ENCODE assay signal across 9 mouse cellular contexts in the genomic region with DNA sequence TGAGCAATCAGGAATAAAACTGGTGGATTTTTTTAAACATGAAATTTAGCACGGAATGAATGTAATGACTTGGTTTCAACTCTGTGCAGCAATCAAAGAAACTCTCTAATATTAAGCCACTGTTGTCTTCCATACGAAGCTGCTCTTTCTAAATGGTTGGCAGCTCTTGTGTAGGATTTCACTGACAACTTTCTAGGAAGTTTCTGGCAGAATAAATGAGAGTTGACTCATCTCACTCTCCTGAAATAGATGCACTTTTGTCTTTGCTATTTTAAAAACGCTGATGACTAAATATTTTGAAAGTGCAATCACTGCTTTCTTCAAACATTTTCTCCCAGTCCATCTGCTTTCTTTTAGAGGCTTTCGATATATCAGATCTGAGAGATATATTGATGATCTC.
"Had no signal": no experiment of that assay in that cellular context is flagged by ENCODE, and none has a peak within 500 bp of the region (broad histone marks: within the 10 kb centered on the region; RNA-seq: fewer than 3 reads in every experiment).

No protein-coding gene starts in this region.

- DNase-seq: kidney, adult 18-20 months; kidney, adult 9 months; kidney, postnatal 14 days; liver, embryonic 13.5 days; lung, adult 2 months; lung, postnatal 14 days; lung, postnatal 4 days; midbrain, embryonic 14.5 days; thymus, postnatal 25 days had no signal
